Mouse (Mus musculus): Measurements from ENCODE around the gene Olfr901.

- TF ChIP-seq CTCF (IDR thresholded peaks at IDR 0.05; ENCODE audit: insufficient read depth, low read depth, low read length) (no peak), POLR2A (IDR thresholded peaks at IDR 0.05; ENCODE audit: insufficient read depth, low read depth, low read length) (no peak)
Observed at GRCm38 (mm10) chr9:38462844-38463243, 33.6 kb downstream of the Olfr901 start, which contains the start of gene Olfr904.
